11 mouse cellular contexts compared by ENCODE assay signal in genomic region chr12:110189329-110189642, GRCm38 (mm10).
A peak's percentile ranks its signal among the peaks of the same experiment; 100 is the strongest.
DNase-seq lines count a peak whose midpoint lies in the region; ATAC-seq lines count a peak whose summit lies in the region.
"Had no signal": no experiment of that assay in that cellular context is flagged by ENCODE, and none has a peak within 500 bp of the region (broad histone marks: within the 10 kb centered on the region; RNA-seq: fewer than 3 reads in every experiment).

No protein-coding gene starts in this region.

- no peaks in the 10 kb centered on the region for H3K9me3 ChIP-seq in heart, embryonic 11.5 days (replicated peaks; ENCODE audit: control insufficient read depth, low read length)
- no peaks in the 10 kb centered on the region for H3K9me3 ChIP-seq in embryonic facial prominence, embryonic 10.5 days
- no peaks in the 10 kb centered on the region for H3K9me3 ChIP-seq in hindbrain, embryonic 16.5 days (ENCODE audit: control insufficient read depth, low read length)
- H3K9me3 ChIP-seq in midbrain, embryonic 16.5 days (replicated peaks; ENCODE audit: control insufficient read depth, low read length, poor library complexity, severe bottlenecking): no peaks in the 10 kb centered on the region

- peaks cover 66% of the 10 kb centered on the region for H3K27me3 ChIP-seq in heart, embryonic 11.5 days (ENCODE audit: control insufficient read depth, insufficient read depth, low read length)
- H3K27me3 ChIP-seq in embryonic facial prominence, embryonic 10.5 days (replicated peaks; ENCODE audit: low read depth, poor library complexity, severe bottlenecking): peaks cover 98% of the 10 kb centered on the region
- peaks cover 33% of the 10 kb centered on the region for H3K27me3 ChIP-seq in hindbrain, embryonic 16.5 days (replicated peaks; ENCODE audit: control insufficient read depth, insufficient read depth, low read length)
- peaks cover 40% of the 10 kb centered on the region for H3K27me3 ChIP-seq in midbrain, embryonic 16.5 days (ENCODE audit: control insufficient read depth, insufficient read depth, low read depth, low read length)

- H3K36me3 ChIP-seq in heart, embryonic 11.5 days (ENCODE audit: control insufficient read depth, insufficient read depth, low read length): no peaks in the 10 kb centered on the region
- H3K36me3 ChIP-seq in embryonic facial prominence, embryonic 10.5 days (replicated peaks): no peaks in the 10 kb centered on the region
- no peaks in the 10 kb centered on the region for H3K36me3 ChIP-seq in hindbrain, embryonic 16.5 days (ENCODE audit: control insufficient read depth, insufficient read depth, low read length)
- no peaks in the 10 kb centered on the region for H3K36me3 ChIP-seq in midbrain, embryonic 16.5 days (ENCODE audit: control insufficient read depth, insufficient read depth, low read length)

- 2% methylated on average over 18 of the region's 19 CpGs for WGBS in heart, embryonic 11.5 days (ENCODE audit: insufficient replicate concordance)
- WGBS in embryonic facial prominence, embryonic 10.5 days: under 1% methylated on average over 19 of the region's 19 CpGs
- WGBS in hindbrain, embryonic 16.5 days: 2% methylated on average over 19 of the region's 19 CpGs
- 0% methylated on average over 19 of the region's 19 CpGs for WGBS in midbrain, embryonic 16.5 days

- H3K4me1 ChIP-seq in heart, embryonic 11.5 days (ENCODE audit: control insufficient read depth, insufficient read depth, low read length): peaks cover 5% of the 10 kb centered on the region; the same call in 1 of the 2 replicates
- H3K4me1 ChIP-seq in embryonic facial prominence, embryonic 10.5 days: peaks cover 51% of the 10 kb centered on the region
- H3K4me1 ChIP-seq in hindbrain, embryonic 16.5 days (ENCODE audit: control insufficient read depth, insufficient read depth, low read depth, low read length): peaks cover 20% of the 10 kb centered on the region
- peaks cover 22% of the 10 kb centered on the region for H3K4me1 ChIP-seq in midbrain, embryonic 16.5 days (ENCODE audit: control insufficient read depth, insufficient read depth, low read length)

- H3K9ac ChIP-seq in heart, embryonic 11.5 days (ENCODE audit: low read depth, low read length): no peak overlapping the region
- H3K9ac ChIP-seq in hindbrain, embryonic 16.5 days (ENCODE audit: low read depth, low read length): peak overlapping the region; percentile 37; the same call in 1 of the 2 replicates
- peak overlapping the region; percentile 40; the same call in 1 of the 2 replicates for H3K9ac ChIP-seq in midbrain, embryonic 16.5 days (ENCODE audit: low read depth, low read length)

- no peak for DNase-seq in heart, adult 8-10 months (ENCODE audit: low spot score)
- DNase-seq in embryonic facial prominence, embryonic 10.5 days (ENCODE audit: low spot score): peak; percentile 58
- DNase-seq in urinary bladder, postnatal 14 days (ENCODE audit: low spot score): no peak
- no peak for DNase-seq in urinary bladder, postnatal 25 days (ENCODE audit: low spot score)
- DNase-seq in layer of hippocampus, adult 8-10 months (ENCODE audit: low spot score in 2 of 2): no peak
- DNase-seq: heart, adult 11 months; thymus, postnatal 4 days had no signal

- ATAC-seq in heart, embryonic 11.5 days (replicated peaks; ENCODE audit: insufficient number of reproducible peaks, low FRiP score, low TSS enrichment): no peak
- ATAC-seq in hindbrain, embryonic 16.5 days: no peak
- no peak for ATAC-seq in midbrain, embryonic 16.5 days
- ATAC-seq: activated CD4-positive, CD25-positive, alpha-beta regulatory T cell, adult 4 months had no signal

- H3K27ac ChIP-seq in heart, embryonic 11.5 days (ENCODE audit: low read depth, low read length): no peak overlapping the region
- peak overlapping the region; percentile 84 for H3K27ac ChIP-seq in embryonic facial prominence, embryonic 10.5 days (replicated peaks)
- no peak overlapping the region for H3K27ac ChIP-seq in hindbrain, embryonic 16.5 days (ENCODE audit: low read depth, low read length)
- no peak overlapping the region for H3K27ac ChIP-seq in midbrain, embryonic 16.5 days (ENCODE audit: low read length)

- H3K4me3 ChIP-seq in heart, embryonic 11.5 days (ENCODE audit: low read depth, low read length): peak overlapping the region; percentile 19; the same call in 1 of the 2 replicates
- peak overlapping the region; percentile 55 for H3K4me3 ChIP-seq in embryonic facial prominence, embryonic 10.5 days
- H3K4me3 ChIP-seq in hindbrain, embryonic 16.5 days (ENCODE audit: low read length): peak overlapping the region; percentile 23
- peak overlapping the region; percentile 6; the same call in 1 of the 2 replicates for H3K4me3 ChIP-seq in midbrain, embryonic 16.5 days (ENCODE audit: low read depth, low read length)

- peak overlapping the region; percentile 47 for H3K4me2 ChIP-seq in heart, embryonic 11.5 days
- peak overlapping the region; percentile 45 for H3K4me2 ChIP-seq in hindbrain, embryonic 16.5 days (ENCODE audit: low read length)
- H3K4me2 ChIP-seq in midbrain, embryonic 16.5 days (ENCODE audit: low read length): peak overlapping the region; percentile 44
